Mouse (Mus musculus) thymus, postnatal 25 days (tissue): ENCODE data around the gene Gipr.

Experiments used
- DNase-seq: peaks from one replicate; pipeline ENCODE4 v3.0.0; 2022

Gipr gene

GRCm38 (mm10) chr7:19148180-19148874 lies 17.6 kb downstream of the Gipr start:
- DNase-seq: no peak

- DNase-seq: no peak
These were observed 18.4 kb downstream of the Gipr start for GRCm38 (mm10) chr7:19147497-19148045.

DNA sequence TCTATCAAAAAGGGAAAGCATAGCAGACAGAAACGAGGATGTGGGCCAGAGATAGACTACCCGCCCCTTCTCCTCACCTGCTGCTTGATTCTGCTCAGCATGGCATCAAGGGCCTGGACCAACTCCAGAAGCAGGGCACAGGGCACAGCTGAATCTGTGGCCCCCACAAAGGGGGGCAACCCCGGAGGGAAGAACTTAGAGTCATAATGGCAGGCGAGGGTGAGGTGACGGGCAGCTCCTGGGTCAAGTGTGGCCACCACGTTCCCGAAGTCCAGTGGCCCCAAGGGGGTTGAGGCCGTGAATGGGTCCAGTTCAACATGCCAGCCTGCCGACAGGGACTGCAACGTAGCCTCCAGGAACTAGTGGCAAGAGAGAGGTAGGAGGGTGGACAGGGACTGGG lies 19.1 kb downstream of the Gipr start:
- DNase-seq: no peak

GRCm38 (mm10) chr7:19137380-19137779 lies 28.5 kb downstream of the Gipr start:
- peak; percentile 74 for DNase-seq

- peak; percentile 30 for DNase-seq
These were observed 29.1 kb downstream of the Gipr start for GRCm38 (mm10) chr7:19136673-19137334.

- no peak for DNase-seq
These were observed 29.8 kb downstream of the Gipr start for GRCm38 (mm10) chr7:19136168-19136567.

GRCm38 (mm10) chr7:19131324-19131848 lies 34.5 kb downstream of the Gipr start:
- peak; percentile 92 for DNase-seq

DNA sequence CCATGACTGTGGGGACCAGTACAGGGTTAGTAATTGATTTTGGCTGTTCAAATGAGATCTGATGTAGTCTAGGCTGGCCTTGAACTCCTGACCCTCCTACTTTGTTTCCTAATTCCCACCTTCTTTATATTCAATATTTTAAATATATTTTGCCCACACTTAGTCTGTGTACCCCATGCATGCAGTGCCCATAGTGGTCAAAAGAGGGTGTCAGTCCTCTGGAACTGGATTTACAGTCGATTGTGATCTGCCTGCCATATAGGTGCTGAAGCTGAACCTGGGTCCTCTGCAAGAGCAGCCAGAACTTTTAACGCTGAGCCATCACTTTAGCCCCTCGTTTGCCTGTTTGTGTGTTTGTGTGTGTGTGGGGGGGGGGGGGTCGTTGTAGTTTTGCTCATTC lies 35.3 kb downstream of the Gipr start:
- peak; percentile 15 for DNase-seq

DNA sequence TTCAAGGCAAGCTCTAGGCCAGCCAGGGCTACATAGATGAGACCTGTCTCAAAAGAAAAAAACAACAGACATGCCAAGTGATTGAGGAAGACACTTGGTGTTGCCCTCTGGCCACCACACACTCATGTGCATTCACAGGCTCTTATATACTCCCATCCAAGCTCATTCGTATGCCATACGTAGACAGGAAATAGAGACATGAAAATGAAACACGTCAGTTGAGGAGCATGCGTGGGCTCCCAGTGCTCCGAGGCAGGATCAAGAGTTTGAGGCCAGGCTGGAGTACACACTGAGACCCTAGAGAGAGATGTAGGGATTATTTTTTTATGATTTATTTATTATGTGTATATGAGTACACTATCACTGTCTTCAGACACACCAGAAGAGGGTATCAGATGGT lies 36.5 kb downstream of the Gipr start:
- no peak for DNase-seq

DNA sequence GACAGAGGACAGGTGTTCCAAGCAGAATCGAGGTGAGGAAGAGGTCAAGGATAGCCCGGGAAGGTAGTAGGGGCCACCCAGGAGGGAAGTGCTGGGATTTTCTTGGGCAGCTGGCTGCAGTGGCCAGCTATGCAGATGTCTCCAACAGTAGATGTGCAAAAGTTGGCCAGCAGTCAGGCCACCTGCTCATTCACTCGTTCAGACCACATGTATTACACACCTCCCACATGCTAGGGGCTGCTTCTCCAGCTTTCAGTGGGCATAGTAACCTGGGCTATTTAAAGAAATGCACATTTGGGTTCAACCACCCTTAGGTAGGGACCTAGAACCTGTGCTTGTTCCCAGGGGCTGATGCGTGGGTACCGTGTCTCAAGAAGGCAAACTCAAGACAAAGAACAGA lies 38.2 kb downstream of the Gipr start:
- no peak for DNase-seq

GRCm38 (mm10) chr7:19124713-19125112 lies 41.2 kb downstream of the Gipr start:
- no peak for DNase-seq

DNA sequence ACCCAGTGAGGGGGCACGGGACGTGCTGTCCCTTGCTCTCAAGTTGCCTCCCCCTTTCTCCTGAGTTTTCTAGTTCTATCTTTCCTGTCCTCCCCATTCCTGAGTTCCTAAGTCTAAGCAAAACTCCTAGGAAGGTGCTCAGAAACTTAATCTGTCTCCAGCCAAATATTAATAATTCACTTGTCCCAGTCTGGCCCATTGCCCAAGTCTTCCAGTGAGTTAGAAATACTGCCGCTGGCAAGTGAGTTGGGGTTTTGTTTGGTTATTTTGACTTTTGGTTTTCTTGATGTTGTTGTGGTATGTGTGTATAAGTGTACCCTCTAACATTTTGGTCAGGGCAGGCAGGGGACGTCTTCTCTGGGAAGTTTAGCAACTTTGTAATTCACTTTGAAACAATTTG lies 44.2 kb downstream of the Gipr start:
- no peak for DNase-seq

DNA sequence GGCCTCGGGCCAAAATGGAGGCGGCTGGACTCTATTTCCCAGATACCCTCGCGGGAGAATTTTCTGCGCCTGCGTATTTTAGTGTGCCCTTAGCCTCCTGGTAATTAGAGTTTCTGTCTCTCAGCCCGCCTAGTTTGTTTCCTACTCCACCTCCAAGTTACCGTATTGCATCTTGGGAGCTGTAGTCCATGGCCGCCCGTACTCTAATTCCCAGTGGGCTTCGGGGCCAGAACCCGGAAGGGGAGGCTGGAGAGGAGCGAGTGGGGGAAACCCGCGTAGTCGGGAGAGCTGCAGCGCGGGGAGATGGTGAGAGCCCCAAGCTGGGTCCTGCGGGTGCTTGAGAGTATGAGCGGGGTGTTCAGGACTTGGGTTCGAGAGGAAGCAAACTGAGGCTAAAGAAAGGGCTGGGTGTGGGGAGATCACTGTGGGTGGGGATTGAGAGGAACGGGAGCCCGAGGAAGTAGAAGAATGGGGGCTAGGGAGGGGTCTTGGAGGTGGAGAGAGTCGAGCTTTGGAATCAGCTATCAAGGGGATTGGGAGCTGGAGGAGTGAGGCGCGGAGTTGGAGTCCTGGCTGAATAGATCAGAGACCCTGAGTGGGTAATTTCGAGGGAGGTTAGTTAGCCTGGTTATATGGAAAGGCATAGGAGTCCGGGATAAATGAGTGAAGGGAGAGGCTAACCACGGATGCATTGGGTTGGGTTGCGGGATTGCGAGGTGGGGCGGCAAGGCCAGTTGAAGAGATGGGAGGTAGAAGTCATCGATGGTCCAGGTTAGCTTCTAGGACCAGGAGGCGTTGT lies 46.1 kb downstream of the Gipr start, which contains the start of gene Fbxo46:
Fbxo46 (plus strand) TSS at position 229 of the 799 bp plus-strand sequence.
- peak; percentile 92 for DNase-seq

DNA sequence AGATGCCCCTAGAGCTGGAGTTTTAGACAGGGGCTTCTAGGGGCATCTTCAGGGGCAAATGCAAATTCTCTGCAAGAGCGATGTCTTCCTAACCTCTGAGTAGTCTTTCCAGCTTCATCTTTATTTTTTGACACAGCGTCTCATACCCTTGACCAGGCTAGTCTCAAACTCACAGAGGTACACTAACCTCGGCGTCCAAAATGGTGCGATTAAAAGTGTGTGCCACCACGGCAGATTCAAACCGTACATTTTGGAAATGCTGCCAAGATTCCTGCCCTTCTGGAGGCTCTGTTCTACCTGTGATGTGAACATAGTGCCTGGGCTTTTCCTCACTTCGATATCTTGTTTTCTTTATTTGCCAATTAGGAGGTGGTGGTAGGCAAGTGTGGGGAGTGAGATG lies 46.8 kb downstream of the Gipr start:
- no peak for DNase-seq

DNA sequence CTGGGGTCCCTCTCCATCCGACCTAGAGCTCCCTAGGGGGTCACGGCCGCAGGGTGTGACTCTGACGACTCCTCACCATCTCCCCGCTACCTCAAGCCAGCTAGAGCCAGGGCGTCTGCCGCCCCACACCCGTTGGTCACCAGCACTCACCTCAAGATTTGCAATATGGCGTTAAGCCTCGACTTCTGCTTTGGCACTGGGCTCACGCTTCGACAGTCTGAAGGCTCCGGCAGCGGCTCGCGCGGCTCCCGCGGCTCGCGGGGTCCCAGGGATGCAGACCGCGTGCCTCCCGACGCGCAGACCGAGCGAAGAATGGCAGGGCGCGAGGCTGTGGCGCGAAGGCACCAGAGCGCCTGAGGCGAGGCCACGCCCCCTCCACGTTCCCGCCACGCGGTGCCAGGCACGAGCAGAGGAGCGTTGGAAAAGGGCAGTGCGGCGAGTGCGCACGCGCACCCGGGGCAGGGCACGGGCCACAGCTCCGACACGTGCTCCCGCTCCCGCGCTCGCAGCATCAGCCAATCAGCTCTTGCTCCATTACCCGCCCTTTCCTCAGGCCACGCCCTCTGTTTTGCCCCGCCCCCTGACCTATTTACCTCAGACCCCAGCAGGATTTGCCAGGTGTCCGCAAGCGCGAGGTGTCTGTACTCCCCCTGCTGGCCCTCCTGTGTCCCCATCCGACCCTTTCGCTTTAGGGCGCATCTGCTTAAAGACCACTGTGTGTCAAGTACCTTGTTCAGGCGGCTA lies 47.7 kb downstream of the Gipr start, which contains the start of gene Gm4969:
Gm4969 (minus strand) TSS at position 341 of the 744 bp plus-strand sequence.
- peak; percentile 48 for DNase-seq

DNA sequence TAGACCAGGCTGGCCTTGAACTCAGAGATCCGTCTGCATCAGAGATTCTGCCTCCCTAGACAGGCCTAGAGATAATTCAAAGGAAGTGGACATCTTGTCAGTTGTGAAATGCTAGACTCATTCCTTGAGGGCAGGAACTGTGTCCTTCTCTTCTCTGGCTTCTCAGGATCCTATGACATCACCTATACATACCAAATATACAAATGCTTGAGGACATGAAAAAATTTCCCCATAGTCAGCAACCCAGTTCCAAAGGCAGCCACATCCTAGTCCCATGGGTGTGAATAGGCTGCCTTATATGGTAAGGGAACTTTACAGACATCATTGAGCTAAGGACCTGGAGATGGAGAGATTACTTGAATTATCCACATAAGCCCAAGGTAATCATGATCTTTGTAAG lies 56.4 kb downstream of the Gipr start:
- no peak for DNase-seq

DNA sequence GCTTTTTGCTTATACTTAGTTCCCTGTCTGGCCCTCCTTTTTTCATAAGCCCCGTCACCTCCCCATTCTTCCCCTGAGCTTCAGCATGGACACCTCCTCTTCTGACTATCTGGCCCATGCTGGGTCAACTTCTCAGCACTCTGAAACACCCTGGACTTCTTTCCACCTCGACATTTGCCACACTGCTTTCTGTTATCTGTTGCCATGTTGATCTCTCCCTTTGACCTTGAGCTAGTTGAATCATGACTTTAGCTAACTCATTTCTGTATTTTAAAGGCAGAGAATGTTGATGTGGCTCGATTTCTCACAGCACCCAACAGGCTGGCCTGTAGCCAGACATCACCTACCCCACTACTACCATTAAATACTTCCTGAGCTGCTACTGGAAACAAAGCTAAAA lies 58.5 kb downstream of the Gipr start:
- no peak for DNase-seq
